Mouse (Mus musculus) neutrophil, adult 5-6 weeks (primary cell): ENCODE measurements around the gene Hist1h2aa. TPM values are rescaled to one million over a fixed set of nuclear protein-coding genes. Genes with fewer than 3 reads are reported as not detected.
A peak's percentile ranks its signal among the peaks of the same experiment; 100 is the strongest.

ENCODE experiments used
- ATAC-seq: fragments of 151-379, 151-347 bp; 2 replicates; pipeline ENCODE4 v1.8.0; 2017; ENCODE audit warnings: mild to moderate bottlenecking, moderate TSS enrichment; ENCODE audit not compliant: insufficient number of reproducible peaks, poor library complexity, low FRiP score, severe bottlenecking; ENCODE audit errors: extremely low read depth
- total RNA-seq: library from RNA; stranded (forward); fragments of 200-1000 nt; gene quantifications from 2 replicates; pipeline ENCODE4 v1.2.3, GENCODE M21; 2017

The Hist1h2aa gene
- total RNA-seq, 1 experiment from 2014 or later, result not detected

GRCm38 (mm10) chr13:23938699-23939098 is 4.4 kb downstream of the Hist1h2aa start:
- ATAC-seq, result no peak

- ATAC-seq, result no peak
Measured at GRCm38 (mm10) chr13:23940291-23940690, 6.0 kb downstream of the Hist1h2aa start.

DNA sequence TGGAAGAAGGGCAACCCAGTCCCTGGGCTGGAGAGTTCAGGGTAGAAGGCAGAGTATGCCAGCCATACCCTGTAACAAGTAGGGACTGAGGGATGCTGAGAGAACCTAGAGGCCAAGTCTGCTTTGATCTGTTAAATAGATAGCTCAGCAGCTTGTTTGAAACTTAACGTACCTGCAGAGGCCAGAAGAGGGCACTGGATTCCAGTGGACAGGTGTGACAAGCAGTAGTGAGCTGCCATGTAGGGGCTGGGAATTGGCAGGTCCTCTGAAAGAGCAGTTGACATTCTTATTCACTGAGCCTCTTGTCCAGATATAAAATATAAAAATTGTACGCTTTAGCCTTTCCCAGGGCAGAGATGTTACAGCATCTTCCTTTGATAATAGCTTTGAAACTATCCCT is 8.6 kb downstream of the Hist1h2aa start:
- no peak for ATAC-seq

- no peak for ATAC-seq
Measured at GRCm38 (mm10) chr13:23946254-23946653, 12.0 kb downstream of the Hist1h2aa start.

DNA sequence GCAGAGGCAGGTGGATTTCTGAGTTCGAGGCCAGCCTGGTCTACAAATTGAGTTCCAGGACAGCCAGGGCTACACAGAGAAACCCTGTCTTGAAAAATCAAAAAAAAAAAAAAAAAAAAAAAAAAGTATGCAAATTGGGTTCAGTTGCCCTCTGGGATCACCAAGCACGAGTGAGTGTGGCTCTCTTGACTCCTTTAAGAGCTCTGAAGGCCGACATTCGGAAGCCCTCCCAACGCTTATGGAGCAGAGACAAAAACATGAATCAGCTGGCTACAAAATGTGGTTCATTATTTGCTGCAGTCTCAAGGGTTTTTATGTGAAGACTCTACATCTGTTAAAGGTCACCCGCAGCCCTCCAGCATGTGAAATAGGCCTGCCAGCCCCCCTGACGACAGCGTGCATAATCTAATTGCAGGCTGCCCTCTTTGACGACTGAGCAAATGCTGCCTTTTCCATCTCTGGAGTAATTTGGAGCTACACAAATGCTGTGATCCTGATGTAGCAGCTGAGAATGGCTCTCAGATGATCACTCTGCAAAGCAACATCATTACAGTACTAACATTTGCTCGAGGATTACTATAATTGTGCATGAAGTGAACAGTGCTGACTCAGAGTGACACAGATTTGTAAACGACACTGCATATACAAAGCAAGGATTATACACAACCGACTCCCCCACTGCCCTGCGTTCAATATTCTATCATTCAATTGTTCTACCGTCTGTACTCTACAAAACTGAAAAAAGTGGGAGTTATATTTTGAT is 15.4 kb downstream of the Hist1h2aa start:
- no peak for ATAC-seq

DNA sequence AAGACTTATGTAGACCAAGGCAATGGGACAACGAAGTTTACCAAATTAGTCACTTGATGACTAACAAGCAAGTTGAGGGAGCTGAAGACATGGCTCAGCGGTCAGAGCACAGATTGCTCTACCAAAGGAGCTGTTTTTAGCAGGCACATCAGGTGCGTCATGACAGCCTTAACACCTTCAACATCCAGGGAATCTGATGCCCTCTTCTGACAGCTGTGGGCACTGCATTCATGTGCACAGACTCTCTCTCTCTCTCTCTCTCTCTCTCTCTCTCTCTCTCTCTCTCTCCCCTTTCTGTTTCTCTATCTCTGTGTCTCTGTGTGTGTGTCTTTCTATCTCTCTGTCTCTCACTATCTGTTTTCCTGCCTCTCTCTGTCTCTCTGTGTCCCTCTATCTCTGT is 16.7 kb downstream of the Hist1h2aa start:
- ATAC-seq, result peak; percentile 87

DNA sequence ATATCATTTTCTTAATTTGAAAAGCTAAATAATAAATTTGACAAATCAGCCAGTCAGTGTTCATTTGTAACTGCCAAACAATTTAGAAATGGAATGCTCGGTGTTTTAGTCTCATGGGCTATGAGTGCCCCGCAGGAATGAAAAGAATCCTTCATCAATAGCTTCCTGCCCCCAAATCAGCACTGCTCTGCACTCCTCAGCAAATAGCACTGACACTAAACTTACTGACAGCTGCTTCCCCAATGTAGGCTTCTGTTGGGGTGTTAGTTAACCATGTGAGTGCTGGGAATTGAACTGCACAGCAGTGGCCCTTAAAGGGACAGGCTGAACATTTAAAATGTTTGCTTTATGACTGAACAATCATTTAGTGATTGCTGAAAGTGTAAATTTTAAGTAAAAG is 25.5 kb downstream of the Hist1h2aa start:
- ATAC-seq, result no peak

DNA sequence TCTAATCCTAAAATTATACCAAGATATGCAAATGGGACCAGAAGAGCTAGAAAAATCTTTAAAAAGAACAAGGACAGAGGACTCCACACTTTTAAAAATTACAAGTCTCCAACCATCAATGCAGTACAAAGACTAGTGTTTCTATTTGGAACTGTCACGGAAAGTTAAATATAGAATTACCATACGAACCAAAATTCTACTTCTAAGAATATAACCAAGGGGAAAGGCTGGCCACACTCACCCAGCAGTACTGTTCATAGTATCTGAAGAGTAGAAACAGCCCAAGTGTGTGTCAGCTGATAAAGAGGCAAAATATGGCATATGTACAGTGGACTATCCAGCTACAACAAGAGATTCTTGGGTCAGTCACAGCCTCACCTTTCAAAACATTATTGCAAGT is 30.6 kb downstream of the Hist1h2aa start:
- no peak for ATAC-seq

DNA sequence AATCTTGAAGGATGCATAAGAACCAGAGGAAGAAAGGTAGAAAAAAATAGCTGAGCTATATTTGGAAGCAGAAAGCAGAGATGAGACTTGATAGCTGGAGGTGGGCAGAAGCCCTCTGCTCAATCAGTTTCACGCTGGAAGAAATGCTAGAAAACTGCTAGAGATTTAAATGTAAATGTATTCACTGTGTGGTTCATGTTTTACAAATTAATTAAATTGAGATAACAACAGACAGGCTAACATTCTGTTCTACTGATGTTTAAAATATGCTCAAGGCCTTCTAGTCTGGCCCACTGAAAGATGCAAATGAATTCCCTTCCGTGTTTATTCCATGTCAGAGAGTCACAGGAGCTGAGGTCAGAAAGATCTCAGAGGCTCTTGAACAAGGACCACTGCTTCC is 37.6 kb downstream of the Hist1h2aa start:
- ATAC-seq, result no peak

GRCm38 (mm10) chr13:23972271-23972670 is 38.0 kb downstream of the Hist1h2aa start:
- no peak for ATAC-seq

Other genes starting within 250 kb of the Hist1h2aa start
- 2.2 TPM in 1 of 2 replicates, not detected in the other for gene Hist1h1t, start 238.6 kb upstream of the Hist1h2aa start, total RNA-seq
- 116 and 135 TPM in 2 replicates for gene Hist1h4c, start 236.0 kb upstream of the Hist1h2aa start, total RNA-seq
- gene Hfe, start 223.6 kb upstream of the Hist1h2aa start, total RNA-seq, result 4.8 and 5.0 TPM in 2 replicates
- gene Hist1h1c, start 195.7 kb upstream of the Hist1h2aa start, total RNA-seq, result 712 and 764 TPM in 2 replicates
- gene Hist1h3c, start 188.9 kb upstream of the Hist1h2aa start, total RNA-seq, result 4.8 TPM in 1 of 2 replicates, not detected in the other
- 77.7 and 104 TPM in 2 replicates for gene Hist1h2bb, start 187.7 kb upstream of the Hist1h2aa start, total RNA-seq
- gene Hist1h2ab, start 183.3 kb upstream of the Hist1h2aa start, total RNA-seq, result 24.9 and 28.2 TPM in 2 replicates
- gene Hist1h3b, start 182.2 kb upstream of the Hist1h2aa start, total RNA-seq, result 1.2 TPM in 1 of 2 replicates, not detected in the other
- gene Hist1h4b, start 177.4 kb upstream of the Hist1h2aa start, total RNA-seq, result 9.3 and 36.7 TPM in 2 replicates
- 30.0 and 55.5 TPM in 2 replicates for gene Hist1h4a, start 173.2 kb upstream of the Hist1h2aa start, total RNA-seq
- 38.6 and 45.9 TPM in 2 replicates for gene Hist1h3a, start 172.1 kb upstream of the Hist1h2aa start, total RNA-seq
- gene Hist1h1a, start 170.8 kb upstream of the Hist1h2aa start, total RNA-seq, result 74.8 and 84.1 TPM in 2 replicates
- gene Trim38, start 164.5 kb upstream of the Hist1h2aa start, total RNA-seq, result not detected in 2 replicates
- not detected in 2 replicates for gene Slc17a2, start 127.5 kb upstream of the Hist1h2aa start, total RNA-seq
- gene Slc17a3, start 95.0 kb upstream of the Hist1h2aa start, total RNA-seq, result not detected in 2 replicates
- not detected in 2 replicates for gene Slc17a1, start 66.7 kb upstream of the Hist1h2aa start, total RNA-seq
- not detected in 2 replicates for gene Slc17a4, start 19.5 kb upstream of the Hist1h2aa start, total RNA-seq
- gene Hist1h2ba, start 306 bp upstream of the Hist1h2aa start, total RNA-seq, result not detected in 2 replicates
- not detected in 2 replicates for gene Scgn, start 56.8 kb downstream of the Hist1h2aa start, total RNA-seq